In the genomic region with DNA sequence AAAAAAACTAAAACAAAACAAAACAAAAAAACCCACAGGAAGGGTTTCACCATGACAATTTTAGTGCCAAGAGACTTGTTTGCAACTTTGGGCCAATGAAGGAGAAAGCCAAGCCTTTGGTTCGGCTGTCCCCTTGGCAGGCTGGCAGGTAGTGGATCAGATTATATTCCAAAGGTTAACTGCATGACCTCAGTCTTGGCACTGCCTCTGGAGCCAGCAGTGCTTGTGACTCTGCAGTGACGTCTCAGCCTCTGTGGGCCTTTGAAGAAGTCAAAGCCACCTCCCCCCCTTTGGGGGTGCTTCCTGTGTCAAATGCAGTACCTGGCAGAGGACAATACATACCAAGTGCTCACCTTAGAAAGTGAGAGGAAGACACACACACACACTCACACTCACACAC, we compare ENCODE assay signal across 9 mouse cellular contexts. TPM values are rescaled to one million over a fixed set of nuclear protein-coding genes. Genes with fewer than 3 reads are reported as not detected.
DNase-seq lines count a peak whose midpoint lies in the region; ATAC-seq lines count a peak whose summit lies in the region.
"Had no signal": no experiment of that assay in that cellular context is flagged by ENCODE, and none has a peak within 500 bp of the region (broad histone marks: within the 10 kb centered on the region; RNA-seq: fewer than 3 reads in every experiment).

No protein-coding gene starts in this region.

- DNase-seq in cerebellum, adult 18-20 months, result peak; percentile 40 to 48
- no peak for DNase-seq in cerebellum, adult 11 months
- DNase-seq in gastrocnemius, postnatal 25 days, result peak; percentile 76
- DNase-seq in lung, postnatal 25 days (ENCODE audit: low spot score), result peak; percentile 78
- DNase-seq in layer of hippocampus, postnatal 36 days, result no peak
- DNase-seq in yolk sac, embryonic 10.5 days (ENCODE audit: low spot score), result no peak
- DNase-seq in frontal cortex, postnatal 25 days (ENCODE audit: low spot score in 2 of 2), result no peak

- ATAC-seq in activated CD4-positive, CD25-positive, alpha-beta regulatory T cell, adult 4 months, result peak; percentile 96
- ATAC-seq: forebrain, embryonic 15.5 days had no signal

RNA-seq across cellular contexts. Expression of gene Rock2, which starts 20.6 kb away (rescaled TPM):
- 10 to 100 TPM; 10.8 to 11.3 TPM for polyA plus RNA-seq in activated CD4-positive, CD25-positive, alpha-beta regulatory T cell, adult 4 months (2017; shearing (Covaris generic))
- 10 to 100 TPM; 59.4 to 89.8 TPM for total RNA-seq in gastrocnemius, postnatal 25 days (2021)
- total RNA-seq in layer of hippocampus, postnatal 36 days (2021), result 100 to 1,000 TPM; 136 to 137 TPM

Comparison
In these comparisons a context has a peak if more than half of its experiments do, and no peak if none do; other contexts are left out.
1. DNase-seq: peak in cerebellum, adult 18-20 months (2 of 2), gastrocnemius, postnatal 25 days (single experiment) and lung, postnatal 25 days (single experiment); none in cerebellum, adult 11 months (single experiment), layer of hippocampus, postnatal 36 days (0 of 2), yolk sac, embryonic 10.5 days (single experiment) and frontal cortex, postnatal 25 days (0 of 2).